Mouse (Mus musculus) heart, adult 18-20 months (tissue): ENCODE data around the gene Chd1l. TPM values are rescaled to one million over a fixed set of nuclear protein-coding genes. Genes with fewer than 3 reads are reported as not detected.

ENCODE experiments used
- DNase-seq, 2 experiments: peaks; one replicate each; pipeline ENCODE4 v3.0.0; 2021 to 2022; ENCODE audit warnings: mixed read lengths in 1 of 2
- total RNA-seq, 2 experiments: library from RNA; stranded (reverse); gene quantifications; 2 replicates each; pipeline ENCODE4 v1.2.3; 2021

The Chd1l gene
- total RNA-seq, 2 experiments from 2014 or later = 11.1 to 11.6 TPM

DNA sequence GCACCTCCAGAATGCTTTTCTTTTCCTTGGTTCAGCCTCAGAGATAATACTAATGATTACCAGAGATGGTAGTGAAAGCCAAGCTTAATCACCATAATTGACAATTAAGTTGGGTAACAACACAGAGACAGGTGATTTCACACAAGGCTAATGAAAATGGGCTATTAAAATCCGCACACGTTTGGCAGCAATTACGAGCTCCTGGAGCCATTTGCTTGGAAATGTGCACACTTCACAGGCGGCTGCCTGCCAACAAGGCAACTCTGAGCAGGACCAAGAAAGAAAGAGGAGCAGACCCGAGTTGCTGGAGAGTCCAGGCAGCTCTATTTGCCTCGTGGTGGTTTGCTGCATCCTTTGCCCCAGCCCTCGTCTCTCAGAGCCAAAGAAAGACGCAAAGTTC is 84.5 kb downstream of the Chd1l start:
- DNase-seq = no peak

DNA sequence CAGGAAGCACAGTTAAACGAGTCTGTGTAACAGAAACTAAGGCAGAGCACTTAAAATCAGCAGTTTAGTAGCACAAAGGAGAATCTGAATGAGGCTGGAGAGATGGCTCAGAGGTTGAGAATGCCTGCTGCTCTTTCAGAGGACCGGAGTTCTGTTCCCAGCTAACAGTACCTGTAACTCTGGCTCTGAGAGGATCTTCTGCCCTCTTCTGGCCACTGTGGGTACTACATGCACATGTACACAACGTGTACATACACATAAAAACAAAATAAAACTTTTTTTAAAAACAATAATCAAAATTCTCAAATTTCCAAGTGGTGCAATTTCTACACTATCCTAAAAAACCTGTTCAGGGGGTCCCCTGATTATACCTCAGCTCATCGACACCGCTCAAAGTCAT is 85.2 kb downstream of the Chd1l start:
- DNase-seq = peak in 1 of 2 experiments; percentile 15

DNA sequence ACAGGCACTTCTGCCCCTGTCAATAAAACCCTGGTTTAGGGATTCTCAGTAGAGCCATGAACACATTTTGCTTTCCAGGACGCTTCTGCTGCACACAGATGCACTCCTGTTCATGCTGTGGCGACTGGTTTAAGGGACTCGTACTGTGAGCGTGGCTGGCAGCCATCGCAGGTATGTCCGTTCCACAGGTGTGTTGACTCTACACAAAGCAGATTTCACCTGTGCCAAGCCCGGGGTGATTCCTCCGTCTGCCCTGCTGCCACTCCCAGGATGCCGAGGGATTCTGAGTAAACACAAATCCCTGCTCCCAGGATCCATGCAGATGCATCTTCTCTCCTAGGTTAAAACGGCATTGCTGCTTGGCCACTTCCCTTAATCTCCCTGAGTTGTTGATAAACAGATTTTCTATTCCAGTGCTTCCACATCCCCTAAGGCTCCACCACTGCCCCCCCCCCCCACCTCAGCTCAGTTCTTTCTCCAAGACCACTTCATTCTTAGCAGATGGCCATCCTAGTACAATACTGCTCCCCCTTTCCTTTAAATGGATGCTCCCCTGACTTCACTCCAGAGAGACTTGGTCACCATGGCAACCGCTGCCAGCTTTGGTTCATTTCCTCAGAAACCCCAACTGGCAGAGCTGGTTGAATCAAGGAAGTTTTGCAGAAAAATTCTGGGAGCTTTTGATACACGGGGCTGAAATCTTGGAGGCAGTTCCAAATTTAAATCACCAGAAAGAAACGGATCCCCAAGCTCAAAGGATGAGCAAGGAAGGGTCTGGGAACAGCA is 87.9 kb downstream of the Chd1l start:
- no peak for DNase-seq

DNA sequence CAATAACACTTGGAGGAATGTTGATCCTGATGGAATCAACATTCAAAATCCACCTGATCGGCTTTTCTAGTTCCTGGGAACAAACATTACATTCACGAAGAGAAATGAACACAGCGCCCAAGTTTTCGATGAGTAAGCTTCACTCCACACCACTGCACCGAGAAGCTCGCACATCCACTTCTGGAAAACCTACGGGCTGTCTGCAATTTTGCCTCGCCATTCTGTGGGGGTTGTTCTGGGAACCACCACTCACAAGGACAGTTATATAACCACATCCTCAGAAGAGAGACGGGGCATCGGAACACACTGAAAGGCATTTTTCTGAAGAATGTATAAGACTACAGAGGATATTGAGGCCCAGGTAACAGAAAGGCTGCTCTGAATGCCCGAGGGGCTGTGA is 90.1 kb downstream of the Chd1l start:
- no peak for DNase-seq

DNA sequence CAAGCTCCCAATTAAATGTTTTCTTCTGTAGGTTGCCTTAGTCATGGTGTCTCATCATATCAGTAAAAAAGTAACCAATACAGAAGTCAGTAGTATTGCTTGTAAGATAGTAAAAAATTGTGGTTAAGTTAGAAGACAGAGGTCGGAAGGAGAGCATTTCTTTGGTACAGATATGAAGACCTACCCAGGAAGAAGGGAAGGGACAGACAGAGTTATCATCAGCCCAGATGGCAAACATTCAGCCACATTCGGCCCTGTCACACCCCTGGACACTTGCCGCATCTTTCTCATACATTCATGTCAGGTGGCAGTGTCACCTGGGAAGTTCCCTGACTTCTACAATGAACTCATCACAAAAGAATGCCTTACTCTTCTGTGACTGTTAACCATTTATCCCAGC is 97.7 kb downstream of the Chd1l start:
- no peak for DNase-seq

Other genes with a start within 250 kb of the Chd1l start
- not detected for gene Olfr1402, start 188.2 kb downstream of the Chd1l start, total RNA-seq
- 10 to 100 TPM; 12.6 to 16.0 TPM for gene Fmo5, start 18.6 kb upstream of the Chd1l start, total RNA-seq
- 10 to 100 TPM; 25.5 to 33.5 TPM for gene Prkab2, start 48.0 kb upstream of the Chd1l start, total RNA-seq
- gene Gm17651, start 64.5 kb upstream of the Chd1l start, total RNA-seq = not detected